Mouse (Mus musculus): ENCODE data around the gene Krtap10-4.
"Not testable (repeated sequence)": the region's sequence is repeated elsewhere in the genome, so short reads cannot be mapped to it uniquely, and the experiment has no call there.

- TF ChIP-seq CTCF (IDR thresholded peaks at IDR 0.05; ENCODE audit: borderline replicate concordance, insufficient read depth, low read length); POLR2A (IDR thresholded peaks at IDR 0.05; ENCODE audit: low read depth, low read length): not testable (repeated sequence)
Observed at GRCm38 (mm10) chr10:77782442-77782841, 44.5 kb downstream of the Krtap10-4 start, which contains the start of gene Gm3250.
